Mouse (Mus musculus): ENCODE data around the gene Mettl3.
A peak's percentile ranks its signal among the peaks of the same experiment; 100 is the strongest.

Gene Mettl3

GRCm38 (mm10) chr14:52284191-52284590 is 20.7 kb downstream of the Mettl3 start:
- DNase-seq (ENCODE audit: inconsistent ontology term) = no peak

DNA sequence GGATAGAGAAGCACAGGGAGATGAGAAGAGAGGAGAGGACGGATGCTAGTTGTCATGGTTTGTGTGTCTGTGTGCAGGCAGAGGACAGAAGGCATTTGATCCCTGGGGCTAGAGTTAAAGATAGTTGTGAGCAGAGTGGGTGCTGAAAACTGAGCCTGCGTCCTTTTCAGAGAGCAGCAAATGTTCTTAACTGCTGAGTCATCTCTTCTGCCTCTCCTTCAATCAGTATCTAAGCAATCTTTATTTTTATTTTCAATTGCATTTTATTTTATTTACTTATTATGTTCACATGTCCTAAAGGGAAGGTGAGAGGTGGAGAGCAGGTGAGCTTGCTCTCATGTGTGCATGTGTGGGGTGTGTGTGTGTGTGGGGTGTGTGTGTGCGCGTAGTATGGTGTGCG is 21.3 kb downstream of the Mettl3 start:
- no peak for DNase-seq (ENCODE audit: inconsistent ontology term)

DNA sequence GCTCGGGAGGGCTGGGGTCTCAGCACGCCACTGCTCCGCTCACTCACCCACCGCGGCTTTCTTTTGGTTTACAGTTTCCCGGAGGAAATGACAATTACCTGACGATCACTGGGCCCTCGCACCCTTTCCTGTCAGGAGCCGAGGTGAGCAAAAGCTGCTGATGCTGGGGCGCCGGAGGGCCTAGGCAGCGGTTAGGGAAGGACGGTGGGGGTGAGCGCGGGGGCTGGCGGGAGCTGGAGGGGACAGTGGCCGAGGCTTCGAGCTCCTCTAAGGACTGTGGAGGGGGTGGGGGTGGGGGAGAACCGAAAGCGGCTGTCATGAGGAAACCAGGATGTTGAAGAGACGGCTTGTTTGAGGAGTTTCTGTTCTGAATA is 25.2 kb downstream of the Mettl3 start:
- peak; percentile 71 for DNase-seq (ENCODE audit: inconsistent ontology term)

DNA sequence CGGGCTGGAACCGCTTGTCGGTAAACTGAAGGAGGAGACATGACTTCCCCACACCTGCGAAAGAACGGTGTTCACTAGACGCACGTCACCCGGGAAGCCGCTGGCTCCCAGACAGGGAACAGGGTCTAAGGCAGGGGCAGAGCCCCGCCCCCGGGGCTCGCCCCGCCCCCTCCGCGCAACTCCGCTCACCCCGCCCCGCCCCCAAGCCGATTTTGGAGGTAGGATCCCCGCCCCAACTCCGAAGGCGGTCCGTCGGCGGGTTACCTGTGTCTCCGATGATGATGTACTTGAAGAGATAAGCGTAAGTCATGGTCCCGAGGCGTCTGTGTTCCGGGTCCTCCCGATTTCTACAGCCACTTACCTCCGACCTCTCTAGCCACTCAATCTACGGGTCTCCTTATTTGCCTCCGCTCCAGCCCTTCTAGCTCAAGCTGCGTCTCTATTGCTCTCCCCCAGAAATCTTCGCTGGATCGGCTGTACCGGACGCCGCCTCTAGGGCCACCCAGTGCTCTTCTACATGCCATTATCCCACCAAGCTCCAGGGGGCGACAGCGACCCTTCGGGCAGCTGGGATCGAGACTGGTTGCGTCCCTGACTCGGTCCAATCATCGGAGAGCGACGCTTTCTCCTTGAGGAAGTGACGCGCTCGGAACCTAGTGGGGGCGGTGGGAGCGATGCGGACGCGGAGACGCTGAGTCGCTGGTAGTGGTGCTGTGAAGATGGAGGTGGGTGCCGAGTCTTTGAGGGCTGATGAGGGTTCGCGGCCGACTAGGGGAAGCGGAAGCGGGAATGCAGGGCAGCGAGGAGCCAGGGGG is 25.8 kb downstream of the Mettl3 start, which contains the start of the genes Tox4 and Rab2b:
TSS of gene Tox4 (plus strand) at position 215 of the 815 bp plus-strand sequence.
TSS of gene Rab2b (minus strand) at position 614 of the 815 bp plus-strand sequence.
- peak; percentile 100 for DNase-seq (ENCODE audit: inconsistent ontology term)

DNA sequence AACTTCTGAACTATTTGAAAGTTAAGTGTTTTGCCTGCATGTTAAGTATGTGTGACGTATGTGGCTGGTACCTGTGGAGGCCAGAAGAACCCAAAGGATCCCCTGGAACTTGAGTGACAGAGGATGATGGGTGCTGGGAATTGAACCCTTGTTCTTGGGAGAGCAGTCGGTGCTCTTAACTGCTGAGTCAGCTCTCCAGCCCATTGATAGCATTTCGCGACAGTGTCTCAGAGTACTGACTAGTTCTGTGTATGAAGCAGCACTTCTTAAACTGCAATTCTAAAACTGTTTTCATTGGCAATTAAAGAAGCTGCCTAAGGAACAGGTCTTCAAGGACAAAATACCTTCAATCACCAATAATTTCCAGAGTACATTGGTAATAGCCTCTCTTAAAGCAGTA is 27.7 kb downstream of the Mettl3 start:
- DNase-seq (ENCODE audit: inconsistent ontology term) = no peak

DNA sequence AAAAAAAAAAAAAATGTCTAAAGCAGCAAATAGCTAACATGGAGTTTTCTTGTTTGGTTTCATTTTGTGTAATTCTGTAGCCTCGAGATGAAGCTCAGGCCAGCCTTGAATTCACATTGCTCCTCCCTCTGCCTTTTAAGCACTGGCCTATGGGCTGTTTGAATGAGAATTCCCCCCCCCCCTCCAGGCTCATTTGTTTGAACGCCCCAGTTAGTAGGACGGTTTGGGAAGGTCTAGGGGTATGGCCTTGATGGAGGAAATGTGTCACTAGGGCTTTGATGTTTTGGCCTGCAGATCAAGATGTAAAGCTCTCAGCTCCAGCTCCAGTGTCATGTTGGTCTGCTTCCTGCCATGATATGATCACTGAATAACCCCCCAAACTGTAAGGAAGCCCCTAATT is 32.1 kb downstream of the Mettl3 start:
- no peak for DNase-seq (ENCODE audit: inconsistent ontology term)

- DNase-seq (ENCODE audit: inconsistent ontology term) = peak; percentile 99
Measured at GRCm38 (mm10) chr14:52257484-52258213, 47.3 kb downstream of the Mettl3 start, which contains the start of gene Chd8. Gene Chd8, minus strand, starts transcription at chr14:52257780.

DNA sequence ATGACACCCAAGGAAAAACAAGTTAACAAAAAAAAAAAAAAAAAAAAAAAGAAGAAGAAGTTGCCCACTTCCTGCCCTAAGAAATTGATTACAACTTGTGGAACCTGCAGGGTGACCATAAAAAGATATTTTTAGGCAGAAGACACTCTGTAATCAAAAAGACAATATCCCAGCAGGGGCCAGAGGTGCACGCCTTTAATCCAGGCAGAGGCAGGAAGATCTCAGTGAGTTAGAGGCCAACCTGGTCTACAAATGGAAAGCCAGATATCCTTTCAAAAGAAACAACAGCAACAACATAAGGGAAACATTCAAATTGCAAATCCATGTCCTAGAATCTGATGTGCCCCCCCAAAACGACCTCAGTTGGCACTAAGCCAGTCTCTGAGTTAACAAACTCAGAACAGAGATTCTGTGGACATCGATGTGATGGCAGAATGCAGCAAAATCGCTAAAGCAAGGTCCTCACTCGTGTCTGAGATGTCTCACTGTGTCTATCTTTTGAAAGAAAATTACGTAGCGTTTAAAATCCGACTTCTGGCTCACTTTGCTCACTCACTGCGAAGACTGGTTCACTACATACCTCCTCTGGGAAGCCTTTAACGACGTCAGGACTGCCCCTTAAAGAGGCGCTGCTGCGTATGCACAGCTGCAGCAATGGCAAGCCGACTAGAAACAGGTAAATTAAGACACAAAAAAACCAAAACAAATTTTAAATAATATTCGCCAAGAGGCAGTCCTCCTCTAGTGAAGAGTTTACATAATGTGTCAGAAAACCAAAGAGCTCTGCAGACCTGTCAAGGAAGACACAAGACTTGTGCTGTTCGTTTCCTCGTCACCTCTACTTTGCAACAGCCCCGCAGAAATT is 48.4 kb downstream of the Mettl3 start:
- DNase-seq (ENCODE audit: inconsistent ontology term) = peak; percentile 28

- DNase-seq (ENCODE audit: inconsistent ontology term) = no peak
Measured at GRCm38 (mm10) chr14:52246129-52246528, 58.8 kb downstream of the Mettl3 start.
